Mouse (Mus musculus) cerebellum, adult 9-11 months (tissue): ENCODE measurements around the gene Gm45140.

Source experiments
- DNase-seq: peaks from one replicate; pipeline ENCODE4 v3.0.0; 2022

Gm45140 gene

GRCm38 (mm10) chr6:87842254-87842653, 6.7 kb upstream of the Gm45140 start:
- no peak for DNase-seq

DNA sequence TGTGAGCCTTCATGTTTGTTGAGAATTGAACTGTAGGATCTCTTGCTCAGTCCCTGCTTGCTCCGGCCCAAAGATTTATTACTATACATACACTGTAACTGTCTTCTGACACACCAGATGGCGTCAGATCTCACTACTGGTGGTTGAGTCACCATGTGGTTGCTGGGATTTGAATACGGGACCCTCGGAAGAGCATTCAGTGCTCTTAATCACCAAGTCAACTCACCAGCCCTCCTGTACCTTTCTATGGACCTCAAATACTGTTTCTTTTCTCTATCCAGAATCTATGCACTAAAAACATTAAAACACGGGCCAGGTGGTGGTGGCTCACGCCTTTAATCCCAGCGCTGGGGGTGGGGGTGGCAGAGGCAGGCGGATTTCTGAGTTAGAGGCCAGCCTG, 6.0 kb upstream of the Gm45140 start:
- DNase-seq, result no peak

DNA sequence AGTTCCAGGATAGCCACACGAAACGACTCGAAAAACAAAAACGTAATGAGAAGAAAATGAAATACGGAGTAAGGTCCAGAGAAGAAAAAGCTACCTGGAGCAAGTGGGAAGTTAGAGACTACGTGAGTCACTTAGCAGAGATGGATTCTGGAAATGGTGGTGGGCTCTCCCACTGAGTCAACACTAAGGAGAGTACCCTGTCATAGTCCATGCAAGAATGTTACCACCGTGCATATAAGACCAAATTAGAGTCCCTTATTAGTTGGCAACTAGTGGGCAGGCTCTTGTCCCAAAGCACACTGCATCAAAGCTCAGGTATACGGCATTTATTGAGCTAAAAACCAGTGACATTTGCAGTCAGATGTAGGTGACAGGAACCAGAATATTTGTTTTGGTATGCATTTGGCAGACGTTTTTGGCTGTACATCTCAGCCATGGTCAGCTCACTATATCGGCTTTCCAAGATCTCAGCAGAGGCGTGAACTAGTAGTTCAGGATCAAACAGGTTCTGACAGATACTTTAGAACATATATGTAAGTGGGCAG, 4.3 kb upstream of the Gm45140 start:
- peak; percentile 26 for DNase-seq

GRCm38 (mm10) chr6:87838551-87839197, 3.1 kb upstream of the Gm45140 start, which contains the start of gene Isy1:
Gene Isy1, minus strand, starts transcription at chr6:87838798.
- DNase-seq, result peak; percentile 97

DNA sequence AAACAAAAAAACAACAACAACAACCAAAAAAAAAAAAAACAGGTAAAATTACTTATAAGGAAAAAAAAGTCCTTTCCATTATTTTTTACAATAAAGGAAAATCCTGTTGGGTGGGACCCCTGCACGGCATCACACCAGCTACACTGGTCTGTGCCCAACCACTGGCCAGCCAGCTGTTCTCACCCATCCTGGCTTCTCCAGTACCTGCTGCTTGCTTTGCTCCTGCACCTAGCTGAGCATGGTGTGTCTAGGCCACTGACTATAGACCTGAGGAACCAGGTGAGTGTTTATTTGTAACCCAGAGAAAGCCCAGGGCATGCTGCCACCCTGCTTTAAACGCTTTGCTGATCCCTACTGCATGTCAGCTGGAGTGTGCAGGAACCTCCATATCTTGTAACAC, 15.2 kb downstream of the Gm45140 start:
- no peak for DNase-seq

DNA sequence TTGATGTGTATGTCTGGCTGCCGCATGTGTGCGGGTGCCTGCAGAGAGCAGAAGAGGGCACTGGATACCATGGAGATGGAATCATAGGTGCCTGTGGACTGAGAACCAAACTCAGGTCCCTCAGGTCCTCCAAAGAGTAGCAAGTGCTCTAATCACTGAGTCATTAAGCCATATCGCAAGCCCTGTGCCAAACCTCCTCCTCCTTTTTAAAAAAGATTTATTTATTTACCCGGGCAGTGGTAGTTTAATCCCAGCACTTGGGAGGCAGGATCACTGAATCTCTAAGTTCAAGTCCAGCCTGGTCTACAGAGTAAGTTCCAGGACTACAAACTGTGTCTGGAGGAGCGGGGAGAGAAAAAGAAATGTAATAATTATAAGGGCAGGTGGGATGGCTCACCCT, 21.1 kb downstream of the Gm45140 start:
- no peak for DNase-seq

GRCm38 (mm10) chr6:87812656-87813055, 22.9 kb downstream of the Gm45140 start:
- DNase-seq, result no peak

GRCm38 (mm10) chr6:87811675-87812338, 23.8 kb downstream of the Gm45140 start, which contains the start of gene Rab43:
Gene Rab43, minus strand, starts transcription at chr6:87812164.
- peak; percentile 94 for DNase-seq

DNA sequence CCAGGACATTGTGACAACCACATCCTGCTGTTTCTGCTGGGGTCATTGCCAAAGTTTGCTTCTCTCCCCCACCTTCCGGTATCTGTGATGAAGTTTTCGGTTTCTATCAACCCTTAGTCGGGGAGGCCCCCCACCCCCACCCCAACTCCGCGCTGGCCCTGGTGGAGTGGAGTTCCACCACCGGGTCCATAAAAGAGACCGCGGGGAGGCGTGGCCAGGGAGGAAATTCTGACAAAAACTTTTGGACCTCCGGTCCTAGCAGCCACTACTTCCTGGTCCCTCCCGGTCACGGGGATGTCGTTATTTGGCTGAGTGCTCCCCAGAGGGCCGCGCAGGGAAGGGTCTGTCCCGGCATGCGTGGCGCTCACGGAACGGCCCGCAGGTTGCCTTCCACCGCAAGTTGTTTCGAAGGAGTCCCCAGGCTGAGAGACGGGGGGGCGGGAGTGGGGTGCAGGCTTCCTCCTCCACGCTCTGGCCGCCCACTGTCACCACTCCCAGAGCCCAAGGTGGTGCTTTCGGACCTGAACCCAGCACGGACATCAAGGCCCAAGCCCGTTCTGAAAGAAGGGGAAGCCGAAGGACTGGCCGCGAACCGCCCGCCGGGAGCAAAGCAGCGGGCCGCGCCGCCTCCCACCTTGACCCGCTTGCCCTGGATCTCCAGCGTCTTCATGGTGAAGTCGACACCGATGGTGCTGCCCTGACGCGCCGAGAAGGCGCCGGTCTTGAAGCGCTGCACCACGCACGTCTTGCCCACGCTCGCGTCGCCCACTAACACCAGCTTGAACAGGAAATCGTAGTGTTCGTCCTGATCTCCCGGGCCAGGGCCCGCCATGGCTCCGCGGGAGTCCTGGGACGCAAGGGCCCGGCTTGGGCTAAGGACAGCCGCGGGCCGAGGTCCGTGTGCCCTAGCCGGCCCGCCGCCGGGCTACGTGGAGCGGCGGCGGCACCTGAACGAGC, 24.6 kb downstream of the Gm45140 start:
- DNase-seq, result peak; percentile 68

DNA sequence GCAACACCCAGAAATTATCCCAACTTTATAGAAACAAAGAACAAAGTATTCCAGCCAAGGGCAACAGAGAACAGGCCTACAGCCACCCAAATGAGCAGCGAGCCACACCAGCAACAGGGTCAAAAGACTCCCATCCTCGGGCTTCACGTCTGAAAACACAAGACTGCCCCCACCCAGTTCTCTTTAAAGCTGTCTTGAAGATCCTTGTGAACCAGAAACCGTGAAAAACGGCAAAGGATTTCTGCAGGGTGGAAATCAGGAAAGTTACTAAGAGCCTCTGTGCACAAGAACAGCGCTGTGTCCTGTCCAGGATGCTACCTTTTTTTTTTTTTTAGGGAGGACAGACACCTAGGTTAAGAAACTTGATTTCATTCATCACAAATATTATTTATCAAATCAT, 25.3 kb downstream of the Gm45140 start:
- DNase-seq, result no peak

DNA sequence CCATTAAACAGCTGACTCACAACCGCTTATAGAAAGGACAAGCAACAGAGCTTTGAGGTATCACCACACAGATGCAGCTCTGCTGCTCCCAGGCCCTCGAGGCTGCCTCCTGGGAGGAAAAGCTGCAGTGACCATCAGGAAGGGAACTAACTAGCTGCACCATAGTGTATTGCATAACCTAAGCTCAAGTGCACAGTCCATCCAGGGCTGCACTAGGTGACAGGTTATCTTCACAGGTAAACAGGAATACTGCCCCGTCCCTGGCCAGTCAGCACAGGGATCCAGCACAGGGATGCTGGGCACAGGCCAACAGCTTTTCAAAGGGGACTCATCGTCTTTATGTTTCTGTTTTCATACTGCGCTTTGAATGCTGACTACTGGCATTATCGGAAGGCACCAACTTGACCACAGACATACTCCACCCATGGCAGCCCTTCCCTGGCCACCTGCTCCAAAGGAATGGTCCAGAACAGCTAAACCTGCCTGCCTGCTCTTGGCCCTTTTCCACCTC, 25.9 kb downstream of the Gm45140 start:
- DNase-seq, result peak; percentile 72

DNA sequence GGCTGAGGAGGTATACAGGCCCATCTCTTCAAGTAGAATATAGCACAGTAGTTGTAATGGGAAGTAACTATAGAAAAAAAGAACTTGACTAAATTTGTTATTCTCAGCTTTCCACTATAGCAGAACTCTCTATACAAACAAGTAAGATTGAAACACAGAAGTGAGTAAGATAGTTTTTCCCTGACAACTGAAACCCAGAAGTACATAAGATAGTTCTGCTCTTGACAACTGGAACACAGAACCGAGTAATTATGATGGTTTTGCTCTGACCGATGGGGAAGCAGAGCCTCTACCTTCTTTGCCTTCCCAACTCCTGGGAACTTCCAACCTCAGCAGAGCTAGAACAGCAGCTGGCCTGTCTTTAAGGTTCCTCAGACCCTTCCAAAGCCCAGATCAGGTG, 26.5 kb downstream of the Gm45140 start:
- DNase-seq, result no peak

DNA sequence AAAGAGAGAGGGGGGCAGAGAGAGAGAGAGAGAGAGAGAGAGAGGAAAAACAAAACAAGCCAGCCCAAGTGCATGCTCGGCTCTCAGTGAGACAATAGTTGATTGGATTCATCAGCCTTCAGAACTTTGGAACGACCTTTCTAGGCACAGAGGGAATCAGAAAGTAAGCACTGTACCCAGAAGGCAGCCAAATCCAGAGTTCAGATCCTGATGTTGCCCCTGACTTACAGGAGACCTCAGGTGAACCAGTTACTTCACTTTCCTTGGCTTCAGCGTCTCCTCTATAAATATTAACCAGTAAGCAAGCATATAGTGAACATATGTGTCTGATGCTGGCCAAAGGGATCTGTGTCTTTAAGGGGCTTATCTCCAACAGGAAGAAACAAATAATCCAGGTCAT, 27.1 kb downstream of the Gm45140 start:
- DNase-seq, result no peak

- DNase-seq, result no peak
These were observed 27.7 kb downstream of the Gm45140 start for GRCm38 (mm10) chr6:87807735-87808440.

DNA sequence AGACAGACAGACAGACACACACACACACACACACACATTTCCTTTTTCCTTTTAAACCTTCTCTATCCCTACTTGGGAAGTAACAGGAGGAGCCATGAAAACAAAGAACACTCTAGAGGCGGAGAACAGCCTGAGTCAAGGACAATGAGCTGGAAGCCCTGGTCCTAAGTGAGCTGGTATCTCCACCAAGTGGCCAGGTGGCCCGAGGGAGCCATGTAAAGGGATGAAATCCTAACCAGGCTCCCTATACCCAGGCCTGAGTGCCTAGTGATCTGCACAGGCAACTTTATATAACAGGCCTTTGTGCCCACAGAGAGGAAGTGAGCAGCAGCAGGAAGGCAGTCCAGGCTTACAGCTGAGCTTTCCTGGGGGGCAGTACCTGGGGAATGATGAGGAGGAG, 28.7 kb downstream of the Gm45140 start:
- no peak for DNase-seq

DNA sequence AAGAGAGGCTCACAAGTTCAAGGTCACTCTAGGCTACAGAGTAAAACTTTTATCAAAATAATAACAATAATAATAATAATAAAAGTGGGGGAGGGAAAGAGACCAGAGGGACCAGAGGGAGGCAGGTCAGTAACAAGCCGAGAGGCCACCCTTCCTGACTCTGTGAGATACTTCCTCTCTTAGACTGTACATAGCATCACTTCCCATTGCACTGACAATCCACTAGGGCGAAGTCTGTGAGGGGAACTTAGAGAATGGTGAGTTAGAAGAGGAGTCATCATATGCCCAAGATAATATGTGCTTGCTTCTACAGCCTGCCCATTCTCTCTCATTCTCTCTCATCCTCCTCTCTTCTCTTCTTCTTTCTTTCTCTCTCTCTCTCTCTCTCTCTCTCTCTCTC, 29.6 kb downstream of the Gm45140 start:
- DNase-seq, result no peak

DNA sequence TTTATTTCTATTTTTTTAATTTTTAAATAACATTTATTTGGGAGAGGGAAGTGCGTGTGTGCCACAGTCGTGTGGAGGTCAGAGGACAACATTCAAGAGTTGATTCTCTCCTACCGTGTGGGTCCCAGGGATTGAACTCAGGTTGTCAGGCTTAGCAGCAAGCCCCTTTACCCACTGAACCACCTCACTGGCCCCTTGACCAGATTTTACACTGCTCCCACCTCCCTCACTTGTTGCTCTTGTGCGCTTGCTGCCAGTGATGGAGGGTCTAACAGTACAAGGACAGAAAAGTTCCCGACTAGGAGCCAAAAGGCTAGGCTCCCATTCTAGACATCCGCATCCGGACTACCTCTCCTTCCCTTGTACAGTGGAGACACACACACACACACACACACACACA, 30.1 kb downstream of the Gm45140 start:
- no peak for DNase-seq

- DNase-seq, result no peak
These were observed 30.7 kb downstream of the Gm45140 start for GRCm38 (mm10) chr6:87804886-87805285.

- no peak for DNase-seq
These were observed 31.6 kb downstream of the Gm45140 start for GRCm38 (mm10) chr6:87804036-87804435.

- DNase-seq, result no peak
These were observed 33.1 kb downstream of the Gm45140 start for GRCm38 (mm10) chr6:87802462-87802861.

GRCm38 (mm10) chr6:87799576-87799975, 36.0 kb downstream of the Gm45140 start:
- DNase-seq, result no peak

DNA sequence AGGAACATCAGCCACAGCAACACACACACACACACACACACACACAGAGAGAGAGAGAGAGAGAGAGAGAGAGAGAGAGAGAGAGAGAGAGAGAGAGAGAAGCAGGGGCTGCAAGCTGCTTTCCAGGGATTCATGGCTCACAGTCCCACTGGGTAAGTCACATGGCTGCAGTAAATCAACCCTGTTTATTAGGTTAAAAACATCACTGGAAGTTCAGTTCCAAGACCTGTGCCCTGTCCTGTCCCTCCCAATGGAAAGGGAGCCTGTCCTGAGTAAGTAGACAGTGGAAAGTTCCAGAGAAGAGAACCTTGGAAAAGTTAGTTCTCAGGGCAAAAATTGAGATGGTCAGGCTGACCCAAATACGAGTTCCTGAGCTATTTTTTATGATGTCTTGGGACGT, 38.3 kb downstream of the Gm45140 start:
- no peak for DNase-seq
